Mouse (Mus musculus) midbrain, postnatal 0 days (tissue): ENCODE results near the gene Ugt1a6b. TPM values are rescaled to one million over a fixed set of nuclear protein-coding genes. Genes with fewer than 3 reads are reported as not detected.
"Not testable (repeated sequence)": the region's sequence is repeated elsewhere in the genome, so short reads cannot be mapped to it uniquely, and the experiment has no call there.

Experiments used
- ATAC-seq: fragments of 200-750 bp; cut with Nextera tagmentation; 2 replicates; pipeline ENCODE4 v1.8.0; 2017; ENCODE audit warnings: moderate number of reproducible peaks, mild to moderate bottlenecking, moderate TSS enrichment, moderate library complexity; ENCODE audit not compliant: low FRiP score
- DNase-seq: peaks from one replicate; pipeline ENCODE4 v3.0.0-alpha.2; 2015; ENCODE audit warnings: low spot score
- H3K27ac ChIP-seq: fragments of 300-500 bp; sonication (generic); 2 replicates; pipeline ENCODE4 v1.5.1; 2014; ENCODE audit warnings: low read depth, mild to moderate bottlenecking, low read length, mixed read lengths
- H3K27me3 ChIP-seq: fragments of 300-500 bp; sonication (generic); 2 replicates; pipeline ENCODE4 v1.6.1; 2014; ENCODE audit warnings: low read length, control low read depth, mixed read lengths; ENCODE audit not compliant: insufficient read depth
- H3K36me3 ChIP-seq: fragments of 300-500 bp; sonication (generic); 2 replicates; pipeline ENCODE4 v1.6.1; 2014; ENCODE audit warnings: low read length, control low read depth, mixed read lengths; ENCODE audit not compliant: insufficient read depth
- H3K4me1 ChIP-seq: fragments of 300-500 bp; sonication (generic); 2 replicates; pipeline ENCODE4 v1.6.1; 2014; ENCODE audit warnings: mild to moderate bottlenecking, control low read depth, antibody characterized with exemption, low read length, mixed read lengths; ENCODE audit not compliant: insufficient read depth
- H3K4me2 ChIP-seq: fragments of 300-500 bp; sonication (generic); 2 replicates; pipeline ENCODE4 v1.6.1; 2014; ENCODE audit warnings: low read depth, mild to moderate bottlenecking, low read length, mixed read lengths; ENCODE audit not compliant: poor library complexity, severe bottlenecking
- H3K4me3 ChIP-seq: fragments of 300-500 bp; sonication (generic); 2 replicates; pipeline ENCODE4 v1.5.1; 2014; ENCODE audit warnings: low read depth, mild to moderate bottlenecking, low read length, moderate library complexity
- H3K9ac ChIP-seq: fragments of 300-500 bp; sonication (generic); replicated peaks from 2 replicates; pipeline ENCODE4 v1.6.1; 2014; ENCODE audit warnings: mild to moderate bottlenecking, low read length, moderate library complexity, mixed read lengths; ENCODE audit not compliant: poor library complexity, severe bottlenecking
- H3K9me3 ChIP-seq: fragments of 300-500 bp; sonication (generic); 2 replicates; pipeline ENCODE4 v1.6.1; 2016; ENCODE audit warnings: low read length, control low read depth
- CTCF ChIP-seq: IDR thresholded peaks from 2 replicates; pipeline ENCODE4 v1.5.1; 2016; ENCODE audit warnings: antibody characterized with exemption, mild to moderate bottlenecking
- WGBS: fragments of 180-500 bp; shearing (Covaris S2); extraction: QIAGEN DNeasy Blood & Tissue Kit; methylation state at CpG from one replicate; pipeline ENCODE4 v1.1.7; 2014; 5-methylcytosine and 5-hydroxymethylcytosine counted together
- polyA plus RNA-seq: library from polyadenylated mRNA; unstranded; fragments of >200 nt; fragmentation: Nextera tagmentation; extraction: Ambion mirVana; gene quantifications from 2 replicates; pipeline ENCODE4 v1.2.1, GENCODE M21; 2015
- total RNA-seq: library from RNA; depleted of rRNA; stranded (reverse); fragments of >200 nt; gene quantifications from 2 replicates; pipeline ENCODE4 v1.2.3, GENCODE M21; 2014

Gene Ugt1a6b
- total and polyA plus RNA-seq, 2 experiments from 2014 or later, result 1.9 TPM; not detected in 1

- not testable (repeated sequence) for H3K27ac ChIP-seq, H3K4me3 ChIP-seq, DNase-seq, ATAC-seq, H3K4me1 ChIP-seq, H3K9ac ChIP-seq, H3K36me3 ChIP-seq, H3K4me2 ChIP-seq, H3K9me3 ChIP-seq, H3K27me3 ChIP-seq
- 93% methylated on average over 6 of the region's 6 CpGs for WGBS
These were observed 9.7 kb downstream of the Ugt1a6b start for GRCm38 (mm10) chr1:88112769-88113168.

DNA sequence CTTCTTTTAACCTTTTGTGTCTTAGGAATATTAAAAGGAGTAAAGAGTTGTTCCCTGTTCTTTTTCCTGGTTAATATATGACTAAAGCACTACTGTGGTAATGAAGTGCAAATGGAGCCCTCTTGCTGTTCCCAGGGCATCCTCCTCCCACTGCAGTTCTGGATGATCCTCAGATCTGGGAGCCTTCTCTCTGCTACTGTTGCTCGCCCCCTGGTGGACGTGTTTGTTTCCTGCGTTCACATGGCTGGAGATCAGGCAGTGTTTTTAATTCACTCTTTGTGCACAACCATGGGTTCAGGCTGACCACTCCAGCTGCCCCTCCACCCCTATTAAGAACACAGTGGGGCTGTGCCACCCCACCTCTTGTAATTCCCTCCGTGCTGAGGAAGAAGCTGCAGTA, 17.5 kb downstream of the Ugt1a6b start:
- not testable (repeated sequence) for H3K9ac ChIP-seq, DNase-seq, H3K4me1 ChIP-seq, H3K9me3 ChIP-seq, H3K27me3 ChIP-seq, H3K4me3 ChIP-seq, H3K4me2 ChIP-seq, H3K27ac ChIP-seq, H3K36me3 ChIP-seq
- WGBS, result 8% methylated on average over 4 of the region's 4 CpGs
- TF ChIP-seq CTCF, result peak; percentile 31; the same call in 1 of the 2 replicates
- ATAC-seq, result peak; percentile 47; the same call in 1 of the 2 replicates

DNA sequence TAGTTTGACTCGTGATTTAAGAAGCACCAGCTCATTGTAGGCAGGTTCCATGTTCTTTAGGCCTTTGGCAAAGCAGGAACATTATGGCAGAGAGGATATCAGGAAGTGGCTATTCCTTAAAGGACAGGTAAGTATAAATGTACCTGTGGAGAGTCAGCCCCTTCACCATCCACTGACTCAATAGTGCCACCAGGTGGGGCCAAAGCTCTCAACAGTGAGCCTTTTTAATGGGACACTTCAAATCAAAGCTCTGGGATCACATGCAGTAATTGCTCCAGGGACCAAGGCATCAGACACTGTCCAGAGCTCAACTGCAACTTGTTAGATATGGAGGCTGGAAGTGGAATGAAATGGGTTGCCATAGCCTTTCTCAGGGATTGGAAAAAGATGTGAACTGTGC, 18.5 kb downstream of the Ugt1a6b start:
- H3K27ac ChIP-seq, H3K4me3 ChIP-seq, H3K4me2 ChIP-seq, DNase-seq, H3K4me1 ChIP-seq, H3K9ac ChIP-seq, ATAC-seq, H3K9me3 ChIP-seq, H3K27me3 ChIP-seq, H3K36me3 ChIP-seq: not testable (repeated sequence)
- peak; percentile 38 for TF ChIP-seq CTCF
- no CpG with 5 or more reads among the region's 1 CpGs for WGBS

DNA sequence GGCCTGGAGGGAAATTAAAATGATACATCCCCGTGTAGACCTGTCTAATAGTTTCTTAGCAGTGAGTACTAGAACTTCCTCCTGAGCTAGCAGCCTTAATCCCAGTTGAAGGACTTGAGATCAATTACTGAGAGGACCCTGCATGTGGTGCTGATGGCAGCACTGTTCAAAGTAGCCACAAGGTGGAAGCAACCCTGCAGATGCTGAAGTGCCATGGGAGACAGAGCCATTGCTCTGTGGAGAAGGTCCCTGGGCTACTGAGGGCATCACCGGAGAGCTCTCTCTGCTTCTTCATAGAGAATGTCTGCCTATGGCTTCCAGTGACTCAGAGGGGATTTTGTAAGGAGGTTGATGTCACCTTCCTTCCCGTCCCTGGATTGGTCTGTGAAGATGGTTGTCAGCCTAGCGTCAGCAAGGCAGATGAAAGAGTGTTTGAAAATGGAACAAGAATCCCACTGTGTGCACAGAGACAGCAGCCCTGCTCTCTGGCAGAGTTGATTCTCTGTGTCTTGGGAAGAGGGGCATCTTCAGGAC, 22.8 kb downstream of the Ugt1a6b start:
- peak; percentile 50 for TF ChIP-seq CTCF
- not testable (repeated sequence) for ATAC-seq, H3K36me3 ChIP-seq, H3K9me3 ChIP-seq, DNase-seq, H3K4me1 ChIP-seq, H3K4me2 ChIP-seq, H3K27ac ChIP-seq, H3K9ac ChIP-seq, H3K4me3 ChIP-seq, H3K27me3 ChIP-seq
- 71% methylated on average over 4 of the region's 4 CpGs for WGBS

GRCm38 (mm10) chr1:88129091-88129490, 26.0 kb downstream of the Ugt1a6b start:
- not testable (repeated sequence) for DNase-seq, H3K27ac ChIP-seq, H3K9ac ChIP-seq, H3K4me2 ChIP-seq, H3K4me1 ChIP-seq, ATAC-seq, H3K9me3 ChIP-seq, H3K36me3 ChIP-seq, H3K4me3 ChIP-seq, H3K27me3 ChIP-seq
- 91% methylated on average over 2 of the region's 2 CpGs for WGBS

- H3K9me3 ChIP-seq, ATAC-seq, DNase-seq, H3K27me3 ChIP-seq, H3K9ac ChIP-seq, H3K27ac ChIP-seq, H3K36me3 ChIP-seq, H3K4me3 ChIP-seq, H3K4me2 ChIP-seq, H3K4me1 ChIP-seq: not testable (repeated sequence)
- 94% methylated on average over 1 of the region's 1 CpGs for WGBS
These were observed 27.2 kb downstream of the Ugt1a6b start for GRCm38 (mm10) chr1:88130223-88130622.
